20 mouse cellular contexts compared by ENCODE assay signal in genomic region chr1:125576965-125577364, GRCm38 (mm10). TPM values are rescaled to one million over a fixed set of nuclear protein-coding genes. Genes with fewer than 3 reads are reported as not detected.
DNase-seq lines count a peak whose midpoint lies in the region; ATAC-seq and TF ChIP-seq lines count a peak whose summit lies in the region.
"Had no signal": no experiment of that assay in that cellular context is flagged by ENCODE, and none has a peak within 500 bp of the region (broad histone marks: within the 10 kb centered on the region; RNA-seq: fewer than 3 reads in every experiment).

No protein-coding gene starts in this region.

- H3K27me3 ChIP-seq in heart, embryonic 10.5 days (ENCODE audit: insufficient read depth, poor library complexity, severe bottlenecking), result no peaks in the 10 kb centered on the region
- no peaks in the 10 kb centered on the region for H3K27me3 ChIP-seq in midbrain, embryonic 13.5 days
- no peaks in the 10 kb centered on the region for H3K27me3 ChIP-seq in midbrain, postnatal 0 days (ENCODE audit: insufficient read depth, low read length)
- no peaks in the 10 kb centered on the region for H3K27me3 ChIP-seq in heart, postnatal 0 days (ENCODE audit: control insufficient read depth, insufficient read depth, low read length)
- no peaks in the 10 kb centered on the region for H3K27me3 ChIP-seq in liver, embryonic 12.5 days (replicated peaks)
- H3K27me3 ChIP-seq: forebrain, embryonic 13.5 days; hindbrain, embryonic 13.5 days; limb, embryonic 15.5 days had no signal

- no peaks in the 10 kb centered on the region for H3K9me3 ChIP-seq in heart, embryonic 10.5 days
- no peaks in the 10 kb centered on the region for H3K9me3 ChIP-seq in midbrain, embryonic 13.5 days
- no peaks in the 10 kb centered on the region for H3K9me3 ChIP-seq in midbrain, postnatal 0 days (ENCODE audit: low read length)
- no peaks in the 10 kb centered on the region for H3K9me3 ChIP-seq in heart, postnatal 0 days (replicated peaks; ENCODE audit: control insufficient read depth, low read length)
- no peaks in the 10 kb centered on the region for H3K9me3 ChIP-seq in liver, embryonic 12.5 days (replicated peaks)
- H3K9me3 ChIP-seq: forebrain, embryonic 13.5 days; hindbrain, embryonic 13.5 days; limb, embryonic 15.5 days had no signal

- no peak for TF ChIP-seq EP300 in heart, postnatal 0 days (IDR thresholded peaks at IDR 0.05; ENCODE audit: low read depth)

- no peak for TF ChIP-seq CTCF in midbrain, postnatal 0 days (IDR thresholded peaks at IDR 0.05)
- no peak for TF ChIP-seq CTCF in heart, postnatal 0 days (IDR thresholded peaks at IDR 0.05; ENCODE audit: low read depth)

- no peak for ATAC-seq in midbrain, embryonic 13.5 days
- no peak for ATAC-seq in midbrain, postnatal 0 days (ENCODE audit: low FRiP score)
- no peak for ATAC-seq in heart, postnatal 0 days (ENCODE audit: insufficient read depth, low read depth)
- ATAC-seq in liver, embryonic 12.5 days, result no peak
- ATAC-seq: forebrain, embryonic 13.5 days; inflammation-experienced regulatory T-cells, adult 6 months; lung, postnatal 0 days had no signal

- H3K9ac ChIP-seq in midbrain, embryonic 13.5 days (replicated peaks), result no peak overlapping the region
- no peak overlapping the region for H3K9ac ChIP-seq in midbrain, postnatal 0 days (replicated peaks; ENCODE audit: low read length, poor library complexity, severe bottlenecking)
- no peak overlapping the region for H3K9ac ChIP-seq in heart, postnatal 0 days (replicated peaks; ENCODE audit: low read depth, low read length)
- no peak overlapping the region for H3K9ac ChIP-seq in liver, embryonic 12.5 days
- H3K9ac ChIP-seq: forebrain, embryonic 13.5 days; hindbrain, embryonic 13.5 days; limb, embryonic 15.5 days had no signal

- no peak for DNase-seq in heart, embryonic 10.5 days (ENCODE audit: low spot score)
- DNase-seq in heart, adult 18-20 months, result no peak
- DNase-seq in midbrain, postnatal 0 days (ENCODE audit: low spot score), result no peak
- DNase-seq in heart, postnatal 0 days (ENCODE audit: low spot score), result no peak
- no peak for DNase-seq in cerebellum, adult 18-20 months
- DNase-seq: adrenal gland, adult 2 months; cerebellum, adult 9-11 months; embryo, embryonic 11 days; gastrocnemius, postnatal 10 days; kidney, adult 2 months; kidney, postnatal 10 days; retina, postnatal 1 day; thymus, adult 2 months had no signal

- peaks cover 51% of the 10 kb centered on the region for H3K36me3 ChIP-seq in heart, embryonic 10.5 days
- H3K36me3 ChIP-seq in midbrain, embryonic 13.5 days, result peaks cover 71% of the 10 kb centered on the region
- peaks cover 39% of the 10 kb centered on the region for H3K36me3 ChIP-seq in midbrain, postnatal 0 days (ENCODE audit: insufficient read depth, low read length)
- H3K36me3 ChIP-seq in heart, postnatal 0 days (replicated peaks; ENCODE audit: control insufficient read depth, insufficient read depth, low read length), result peaks cover 82% of the 10 kb centered on the region
- peaks cover 38% of the 10 kb centered on the region for H3K36me3 ChIP-seq in liver, embryonic 12.5 days

- H3K27ac ChIP-seq in heart, embryonic 10.5 days, result peak overlapping the region; percentile 7; the same call in 1 of the 2 replicates
- H3K27ac ChIP-seq in midbrain, embryonic 13.5 days, result 0 out of 2 replicates have a peak overlapping the region, but pooled peaks have one; percentile 10
- no peak overlapping the region for H3K27ac ChIP-seq in midbrain, postnatal 0 days (ENCODE audit: low read depth, low read length)
- peak overlapping the region; percentile 99 for H3K27ac ChIP-seq in heart, postnatal 0 days (ENCODE audit: low read depth)
- H3K27ac ChIP-seq in liver, embryonic 12.5 days, result no peak overlapping the region; the same call in 1 of the 2 replicates
- H3K27ac ChIP-seq: forebrain, embryonic 13.5 days; hindbrain, embryonic 13.5 days; limb, embryonic 15.5 days had no signal

- no peaks in the 10 kb centered on the region for H3K4me1 ChIP-seq in heart, embryonic 10.5 days
- no peaks in the 10 kb centered on the region; the same call in 1 of the 2 replicates for H3K4me1 ChIP-seq in midbrain, embryonic 13.5 days (replicated peaks)
- no peaks in the 10 kb centered on the region for H3K4me1 ChIP-seq in midbrain, postnatal 0 days (ENCODE audit: insufficient read depth, low read length)
- peaks cover 24% of the 10 kb centered on the region for H3K4me1 ChIP-seq in heart, postnatal 0 days (ENCODE audit: control insufficient read depth, insufficient read depth)
- no peaks in the 10 kb centered on the region for H3K4me1 ChIP-seq in liver, embryonic 12.5 days
- H3K4me1 ChIP-seq: forebrain, embryonic 13.5 days; hindbrain, embryonic 13.5 days; limb, embryonic 15.5 days had no signal

- H3K4me3 ChIP-seq in heart, embryonic 10.5 days, result no peak overlapping the region
- H3K4me3 ChIP-seq in midbrain, embryonic 13.5 days (replicated peaks), result no peak overlapping the region
- H3K4me3 ChIP-seq in midbrain, postnatal 0 days (ENCODE audit: low read depth, low read length), result no peak overlapping the region
- H3K4me3 ChIP-seq in heart, postnatal 0 days (ENCODE audit: low read depth, low read length), result no peak overlapping the region
- no peak overlapping the region for H3K4me3 ChIP-seq in liver, embryonic 12.5 days
- H3K4me3 ChIP-seq: forebrain, embryonic 13.5 days; hindbrain, embryonic 13.5 days; limb, embryonic 15.5 days had no signal

- no peak overlapping the region for H3K4me2 ChIP-seq in midbrain, embryonic 13.5 days (replicated peaks)
- H3K4me2 ChIP-seq in midbrain, postnatal 0 days (ENCODE audit: low read depth, low read length, poor library complexity, severe bottlenecking), result no peak overlapping the region
- no peak overlapping the region for H3K4me2 ChIP-seq in heart, postnatal 0 days (ENCODE audit: low read depth, low read length)
- no peak overlapping the region for H3K4me2 ChIP-seq in liver, embryonic 12.5 days
- H3K4me2 ChIP-seq: forebrain, embryonic 13.5 days; hindbrain, embryonic 13.5 days; limb, embryonic 15.5 days had no signal

RNA-seq across cellular contexts. Expression of gene Slc35f5, which starts 16.6 kb away (rescaled TPM):
- 36.1 and 37.0 TPM in 2 replicates for polyA plus RNA-seq in heart, embryonic 10.5 days (2016; fragmentation: Nextera tagmentation; extraction: Ambion mirVana)
- total RNA-seq in heart, adult 18-20 months (2021), result 100 to 1,000 TPM; 113 to 127 TPM
- polyA plus RNA-seq in midbrain, embryonic 13.5 days (2015; fragmentation: Nextera tagmentation; extraction: Ambion mirVana), result 25.3 and 28.8 TPM in 2 replicates
- total RNA-seq in midbrain, postnatal 0 days (2014; rRNA removed), result 17.6 and 23.0 TPM in 2 replicates
- polyA plus RNA-seq in midbrain, postnatal 0 days (2015; fragmentation: Nextera tagmentation; extraction: Ambion mirVana), result 28.0 and 34.8 TPM in 2 replicates
- total RNA-seq in heart, postnatal 0 days (2014; rRNA removed; ENCODE audit: low replicate concordance), result 67.3 and 78.8 TPM in 2 replicates
- polyA plus RNA-seq in heart, postnatal 0 days (2015; fragmentation: Nextera tagmentation; extraction: Ambion mirVana), result 80.8 and 99.2 TPM in 2 replicates
- polyA plus RNA-seq in liver, embryonic 12.5 days (2016; fragmentation: Nextera tagmentation; extraction: Ambion mirVana), result 20.7 and 22.0 TPM in 2 replicates

Comparison
In these comparisons a context has a peak if more than half of its experiments do, and no peak if none do; other contexts are left out.
1. H3K27ac ChIP-seq: peak in heart, embryonic 10.5 days (single experiment), midbrain, embryonic 13.5 days (single experiment) and heart, postnatal 0 days (single experiment); none in midbrain, postnatal 0 days (single experiment) and liver, embryonic 12.5 days (single experiment).